Comparison of ENCODE assay signal across 9 mouse cellular contexts in genomic region chr13:98205111-98205510, GRCm38 (mm10). TPM values are rescaled to one million over a fixed set of nuclear protein-coding genes. Genes with fewer than 3 reads are reported as not detected.
A peak's percentile ranks its signal among the peaks of the same experiment; 100 is the strongest.
DNase-seq lines count a peak whose midpoint lies in the region; ATAC-seq and TF ChIP-seq lines count a peak whose summit lies in the region.
"Had no signal": no experiment of that assay in that cellular context is flagged by ENCODE, and none has a peak within 500 bp of the region (broad histone marks: within the 10 kb centered on the region; RNA-seq: fewer than 3 reads in every experiment).

No protein-coding gene starts in this region.

- H3K4me1 ChIP-seq in embryonic facial prominence, embryonic 10.5 days = peaks cover 38% of the 10 kb centered on the region
- 0 out of 2 replicates have a peak, but pooled peaks cover 5% of the 10 kb centered on the region for H3K4me1 ChIP-seq in hindbrain, embryonic 14.5 days (replicated peaks; ENCODE audit: control insufficient read depth, insufficient read depth, low read length)

- no peaks in the 10 kb centered on the region for H3K9me3 ChIP-seq in embryonic facial prominence, embryonic 10.5 days
- no peaks in the 10 kb centered on the region for H3K9me3 ChIP-seq in hindbrain, embryonic 14.5 days (ENCODE audit: control insufficient read depth, low read length)

- H3K79me2 ChIP-seq in myocyte (ENCODE audit: control insufficient read depth, insufficient read depth) = no peaks in the 10 kb centered on the region

- ATAC-seq in hindbrain, embryonic 14.5 days (ENCODE audit: low FRiP score) = no peak

- peak overlapping the region; percentile 95 for H3K4me2 ChIP-seq in hindbrain, embryonic 14.5 days (replicated peaks)
- H3K4me2 ChIP-seq in myocyte (ENCODE audit: low read depth) = peak overlapping the region; percentile 70

- WGBS in embryonic facial prominence, embryonic 10.5 days = 23% methylated on average over 8 of the region's 8 CpGs
- WGBS in hindbrain, embryonic 14.5 days = 27% methylated on average over 8 of the region's 8 CpGs

- peak overlapping the region; percentile 66 for H3K4me3 ChIP-seq in embryonic facial prominence, embryonic 10.5 days
- peak overlapping the region; percentile 53 for H3K4me3 ChIP-seq in hindbrain, embryonic 14.5 days (replicated peaks; ENCODE audit: low read length)
- H3K4me3 ChIP-seq in myocyte = peak overlapping the region; percentile 18

- TF ChIP-seq POLR2A in myocyte (IDR thresholded peaks at IDR 0.05; ENCODE audit: insufficient read length, low read depth) = no peak

- H3K27me3 ChIP-seq in embryonic facial prominence, embryonic 10.5 days (replicated peaks; ENCODE audit: low read depth, poor library complexity, severe bottlenecking) = peaks cover 40% of the 10 kb centered on the region
- peaks cover 4% of the 10 kb centered on the region; the same call in 1 of the 2 replicates for H3K27me3 ChIP-seq in hindbrain, embryonic 14.5 days (ENCODE audit: control insufficient read depth, insufficient read depth, low read length)
- H3K27me3 ChIP-seq in myocyte (ENCODE audit: control insufficient read depth, insufficient read depth, insufficient read length) = peaks cover 14% of the 10 kb centered on the region

- no peak overlapping the region for H3ac ChIP-seq in myocyte (ENCODE audit: control insufficient read depth, insufficient read length)

- peak; percentile 3 for DNase-seq in kidney, adult 18-20 months
- DNase-seq in kidney, postnatal 14 days = no peak
- DNase-seq in embryonic facial prominence, embryonic 10.5 days (ENCODE audit: low spot score) = peak; percentile 51
- DNase-seq in hindbrain, embryonic 14.5 days (ENCODE audit: low spot score) = no peak
- no peak for DNase-seq in thymus, postnatal 14 days
- DNase-seq in layer of hippocampus, adult 18-20 months (ENCODE audit: low spot score in 2 of 2) = no peak
- no peak for DNase-seq in ovary, postnatal 10 days (ENCODE audit: low spot score)

- peak overlapping the region; percentile 81; the same call in 1 of the 2 replicates for H3K9ac ChIP-seq in hindbrain, embryonic 14.5 days

- no peaks in the 10 kb centered on the region for H3K36me3 ChIP-seq in embryonic facial prominence, embryonic 10.5 days (replicated peaks)
- no peaks in the 10 kb centered on the region for H3K36me3 ChIP-seq in hindbrain, embryonic 14.5 days (replicated peaks; ENCODE audit: control insufficient read depth, insufficient read depth)
- H3K36me3 ChIP-seq in myocyte (ENCODE audit: control insufficient read depth, insufficient read depth) = no peaks in the 10 kb centered on the region

- H3K27ac ChIP-seq in embryonic facial prominence, embryonic 10.5 days (replicated peaks) = no peak overlapping the region
- H3K27ac ChIP-seq in hindbrain, embryonic 14.5 days = no peak overlapping the region; the same call in 1 of the 2 replicates

TF ChIP-seq in myocyte, 11 proteins besides CTCF, POLR2A, EP300 and RAD21:
- TF ChIP-seq POLR2AphosphoS2 (IDR thresholded peaks at IDR 0.05; ENCODE audit: insufficient read length, low read depth) (no peak), SRF (IDR thresholded peaks at IDR 0.05; ENCODE audit: control insufficient read depth, insufficient read length, low read depth) (no peak), TCF3 (IDR thresholded peaks at IDR 0.05; ENCODE audit: insufficient read length, low read depth) (no peak), REST (IDR thresholded peaks at IDR 0.05; ENCODE audit: insufficient read depth, insufficient read length) (no peak), MYOG (IDR thresholded peaks at IDR 0.05; ENCODE audit: control insufficient read depth in 1 of 3, insufficient read depth in 1 of 3, insufficient read length in 2 of 3, low read depth in 2 of 3) (no peak), USF1 (IDR thresholded peaks at IDR 0.05; ENCODE audit: low read depth) (no peak), CEBPB (IDR thresholded peaks at IDR 0.05; ENCODE audit: insufficient read depth, poor library complexity, severe bottlenecking) (no peak), MAX (IDR thresholded peaks at IDR 0.05; ENCODE audit: low read depth) (no peak), TCF12 (IDR thresholded peaks at IDR 0.05; ENCODE audit: insufficient read depth, poor library complexity, severe bottlenecking) (no peak), MYOD1 (IDR thresholded peaks at IDR 0.05; ENCODE audit: control insufficient read depth in 1 of 3, insufficient read length in 2 of 3, low read depth in 2 of 3) (no peak), E2F4 (IDR thresholded peaks at IDR 0.05; ENCODE audit: insufficient read depth) (no peak)

RNA-seq across cellular contexts. Expression of gene Arhgef28, which starts 1.1 kb away (rescaled TPM):
- polyA plus RNA-seq in embryonic facial prominence, embryonic 10.5 days (2016; fragmentation: Nextera tagmentation; extraction: Ambion mirVana) = 8.4 and 9.6 TPM in 2 replicates
- polyA plus RNA-seq in hindbrain, embryonic 14.5 days (2014; fragmentation: Nextera tagmentation; extraction: Ambion mirVana) = 26.1 and 28.5 TPM in 2 replicates
- 0.76 TPM for polyA plus RNA-seq in myocyte (2012; fragmentation: generic; extraction: Trizol)
- total RNA-seq in layer of hippocampus, adult 18-20 months (2021) = 100 to 1,000 TPM in 1 of 2 experiments, 10 to 100 TPM in 1; 94.9 to 103 TPM
- total RNA-seq: MEL had no signal

RNA-seq across cellular contexts. Expression of gene Utp15, which starts 57.7 kb away (rescaled TPM):
- polyA plus RNA-seq in embryonic facial prominence, embryonic 10.5 days (2016; fragmentation: Nextera tagmentation; extraction: Ambion mirVana) = 52.6 and 55.2 TPM in 2 replicates
- polyA plus RNA-seq in hindbrain, embryonic 14.5 days (2014; fragmentation: Nextera tagmentation; extraction: Ambion mirVana) = 26.9 and 30.3 TPM in 2 replicates
- 7.3 TPM for polyA plus RNA-seq in myocyte (2012; fragmentation: generic; extraction: Trizol)
- total RNA-seq in layer of hippocampus, adult 18-20 months (2021) = 10 to 100 TPM; 22.3 to 23.2 TPM

RNA-seq across cellular contexts. Expression of gene Ankra2, which starts 57.8 kb away (rescaled TPM):
- 15.6 and 16.1 TPM in 2 replicates for polyA plus RNA-seq in embryonic facial prominence, embryonic 10.5 days (2016; fragmentation: Nextera tagmentation; extraction: Ambion mirVana)
- 93.4 and 94.2 TPM in 2 replicates for polyA plus RNA-seq in hindbrain, embryonic 14.5 days (2014; fragmentation: Nextera tagmentation; extraction: Ambion mirVana)
- 9.0 TPM for polyA plus RNA-seq in myocyte (2012; fragmentation: generic; extraction: Trizol)
- total RNA-seq in layer of hippocampus, adult 18-20 months (2021) = 10 to 100 TPM; 49.1 to 50.0 TPM

Comparison
In these comparisons a context has a peak if more than half of its experiments do, and no peak if none do; other contexts are left out.
1. DNase-seq: peak in kidney, adult 18-20 months (single experiment) and embryonic facial prominence, embryonic 10.5 days (single experiment); none in kidney, postnatal 14 days (single experiment), hindbrain, embryonic 14.5 days (single experiment), thymus, postnatal 14 days (single experiment), layer of hippocampus, adult 18-20 months (0 of 2) and ovary, postnatal 10 days (single experiment).
2. Peak in every context shown above with its lines, with median percentiles within 50 percentile points of each other: H3K4me3 ChIP-seq.